Mouse (Mus musculus): ENCODE data around the gene Trim34b. TPM values are rescaled to one million over a fixed set of nuclear protein-coding genes. Genes with fewer than 3 reads are reported as not detected.
A peak's percentile ranks its signal among the peaks of the same experiment; 100 is the strongest.
"Not testable (repeated sequence)": the region's sequence is repeated elsewhere in the genome, so short reads cannot be mapped to it uniquely, and the experiment has no call there.

Trim34b gene
- total RNA-seq (2014; rRNA removed) (not detected in 2 replicates), polyA plus RNA-seq (2015; fragmentation: Nextera tagmentation; extraction: Ambion mirVana) (not detected in 2 replicates)

DNA sequence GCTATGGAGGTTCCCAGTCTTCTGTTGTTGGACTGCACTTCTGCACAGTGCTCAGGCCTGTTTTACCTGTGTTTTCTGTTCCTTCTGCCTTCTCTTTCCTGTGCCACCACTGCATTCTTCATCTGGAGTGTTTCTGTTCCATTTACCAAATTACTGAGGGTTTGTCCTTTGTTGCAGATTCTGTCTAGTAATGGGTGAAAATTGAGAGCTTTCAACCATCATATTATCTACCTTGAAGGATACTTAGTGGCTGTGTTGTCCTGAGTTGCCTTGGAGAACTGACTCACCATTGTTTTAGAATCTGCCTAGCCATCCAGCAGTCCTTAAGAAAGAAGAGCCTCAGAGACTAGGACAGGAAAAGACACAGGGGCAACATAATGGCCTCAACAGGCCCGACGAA is at the start of gene Trim34b:
Trim34b (plus strand) TSS at position 301 of the 400 bp plus-strand sequence.
- H3K4me3 ChIP-seq (ENCODE audit: low read depth, low read length); H3K27ac ChIP-seq (ENCODE audit: low read depth, low read length); H3K27me3 ChIP-seq (ENCODE audit: insufficient read depth, low read length); H3K4me2 ChIP-seq (ENCODE audit: low read depth); H3K9me3 ChIP-seq (ENCODE audit: low read length); H3K9ac ChIP-seq; H3K36me3 ChIP-seq (ENCODE audit: insufficient read depth); ATAC-seq; H3K4me1 ChIP-seq (ENCODE audit: insufficient read depth); DNase-seq: not testable (repeated sequence)
- WGBS, result 97% methylated on average over 2 of the region's 2 CpGs

- H3K36me3 ChIP-seq (ENCODE audit: insufficient read depth); DNase-seq; H3K9ac ChIP-seq; H3K4me1 ChIP-seq (ENCODE audit: insufficient read depth); H3K4me2 ChIP-seq (ENCODE audit: low read depth); H3K27ac ChIP-seq (ENCODE audit: low read depth, low read length); H3K4me3 ChIP-seq (ENCODE audit: low read depth, low read length); H3K9me3 ChIP-seq (ENCODE audit: low read length); H3K27me3 ChIP-seq (ENCODE audit: insufficient read depth, low read length): not testable (repeated sequence)
- peak; percentile 43 for ATAC-seq
- WGBS, result 42% methylated on average over 14 of the region's 14 CpGs
Observed at GRCm38 (mm10) chr7:104287576-104288443, 41.5 kb upstream of the Trim34b start, which contains the start of gene Trim5. Trim5 (minus strand) TSS chr7:104288094.

DNA sequence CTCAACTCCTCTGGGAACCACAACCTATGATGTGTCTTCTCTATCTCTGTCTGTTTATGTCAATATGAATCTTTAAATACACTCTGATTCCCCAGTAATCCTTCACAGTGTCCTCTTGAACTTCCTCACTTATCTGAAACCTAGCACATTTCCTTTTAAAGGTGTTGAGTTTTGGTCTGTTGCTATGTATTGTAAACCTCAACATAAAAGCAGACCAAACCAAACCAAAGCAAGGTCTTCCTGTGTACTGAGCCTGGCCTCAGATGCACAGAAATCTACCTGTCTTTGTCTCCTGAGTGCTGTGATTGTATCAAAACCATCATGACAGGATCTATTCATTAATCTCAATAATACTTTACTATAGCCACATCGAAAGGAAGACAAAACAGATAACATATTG is 38.6 kb upstream of the Trim34b start:
- no peak for TF ChIP-seq CTCF (IDR thresholded peaks at IDR 0.05; ENCODE audit: low read depth)
- Histone ChIP-seq H3K9ac (no peak overlapping the region), H3K9me3 (ENCODE audit: low read length) (no peaks in the 10 kb centered on the region), H3K4me3 (ENCODE audit: low read depth, low read length) (no peak overlapping the region), H3K27ac (ENCODE audit: low read depth, low read length) (no peak overlapping the region), H3K36me3 (ENCODE audit: insufficient read depth) (no peaks in the 10 kb centered on the region), H3K4me1 (ENCODE audit: insufficient read depth) (no peaks in the 10 kb centered on the region), H3K4me2 (ENCODE audit: low read depth) (no peak overlapping the region), H3K27me3 (ENCODE audit: insufficient read depth, low read length) (no peaks in the 10 kb centered on the region)
- 95% methylated on average over 1 of the region's 1 CpGs for WGBS
- no peak for DNase-seq
- no peak for ATAC-seq

DNA sequence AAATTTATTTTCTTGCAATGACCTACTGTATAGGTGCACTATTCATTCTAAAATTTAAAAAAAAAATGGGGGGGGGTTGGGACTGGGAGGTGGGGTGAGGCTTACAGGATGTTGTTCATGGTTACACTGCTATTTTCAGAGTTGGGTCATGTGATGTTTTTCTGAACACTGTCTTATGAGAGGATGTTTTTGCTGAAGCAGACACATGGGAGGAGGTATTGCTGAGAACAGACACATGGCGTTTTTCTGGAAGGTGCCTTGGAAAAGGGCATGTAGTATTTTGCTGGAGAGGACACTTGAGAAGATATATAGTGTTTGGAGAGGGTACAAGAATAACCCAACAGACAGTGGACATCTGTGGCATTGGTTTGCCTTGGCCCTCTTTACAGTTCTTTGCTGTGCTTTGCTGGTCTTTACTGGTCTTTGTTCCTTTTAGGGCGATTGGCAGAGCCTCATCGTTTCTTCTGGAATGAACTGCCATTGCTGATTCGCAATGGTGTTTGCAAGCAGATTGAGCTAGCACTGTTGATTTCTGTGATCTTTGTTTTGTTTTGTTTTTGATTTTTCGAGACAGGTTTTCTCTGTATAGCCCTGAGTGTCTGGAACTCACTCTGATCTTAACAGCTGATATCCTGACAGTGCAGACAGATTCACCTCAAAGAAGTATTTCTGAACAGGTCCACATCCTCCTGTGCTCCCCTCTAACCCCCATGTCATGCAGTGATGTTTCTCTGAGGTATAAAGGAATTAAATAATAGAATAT is 37.5 kb upstream of the Trim34b start:
- Histone ChIP-seq H3K4me2 (ENCODE audit: low read depth) (no peak overlapping the region), H3K27me3 (ENCODE audit: insufficient read depth, low read length) (no peaks in the 10 kb centered on the region), H3K4me1 (ENCODE audit: insufficient read depth) (no peaks in the 10 kb centered on the region), H3K27ac (ENCODE audit: low read depth, low read length) (no peak overlapping the region), H3K36me3 (ENCODE audit: insufficient read depth) (no peaks in the 10 kb centered on the region), H3K9ac (no peak overlapping the region), H3K9me3 (ENCODE audit: low read length) (no peaks in the 10 kb centered on the region), H3K4me3 (ENCODE audit: low read depth, low read length) (no peak overlapping the region)
- WGBS, result 80% methylated on average over 5 of the region's 5 CpGs
- ATAC-seq (no peak), DNase-seq (no peak)
- TF ChIP-seq CTCF (IDR thresholded peaks at IDR 0.05; ENCODE audit: low read depth), result no peak

GRCm38 (mm10) chr7:104314796-104315353 is 14.4 kb upstream of the Trim34b start:
- Histone ChIP-seq H3K9me3 (ENCODE audit: low read length) (no peaks in the 10 kb centered on the region), H3K4me2 (ENCODE audit: low read depth) (peak overlapping the region; percentile 18; the same call in 1 of the 2 replicates), H3K9ac (no peak overlapping the region), H3K27ac (ENCODE audit: low read depth, low read length) (no peak overlapping the region), H3K36me3 (ENCODE audit: insufficient read depth) (no peaks in the 10 kb centered on the region), H3K27me3 (ENCODE audit: insufficient read depth, low read length) (no peaks in the 10 kb centered on the region), H3K4me1 (ENCODE audit: insufficient read depth) (no peaks in the 10 kb centered on the region), H3K4me3 (ENCODE audit: low read depth, low read length) (peak overlapping the region; percentile 8; the same call in 1 of the 2 replicates)
- 14% methylated on average over 15 of the region's 15 CpGs for WGBS
- TF ChIP-seq CTCF (IDR thresholded peaks at IDR 0.05; ENCODE audit: low read depth), result no peak
- peak; percentile 34; the same call in 1 of the 2 replicates for ATAC-seq
- DNase-seq, result no peak

- Histone ChIP-seq H3K4me2 (ENCODE audit: low read depth) (peak within 1 kb of the TSS; percentile 18; the same call in 1 of the 2 replicates), H3K4me3 (ENCODE audit: low read depth, low read length) (peak within 1 kb of the TSS; percentile 8; the same call in 1 of the 2 replicates)
- H3K27ac ChIP-seq (ENCODE audit: low read depth, low read length); H3K9ac ChIP-seq; H3K27me3 ChIP-seq (ENCODE audit: insufficient read depth, low read length); DNase-seq; H3K36me3 ChIP-seq (ENCODE audit: insufficient read depth); H3K4me1 ChIP-seq (ENCODE audit: insufficient read depth); H3K9me3 ChIP-seq (ENCODE audit: low read length): not testable (repeated sequence)
- ATAC-seq, result peak; percentile 67
- 31% methylated on average over 4 of the region's 4 CpGs for WGBS
Observed at GRCm38 (mm10) chr7:104315369-104316080, 13.7 kb upstream of the Trim34b start, which contains the start of gene Trim12a. Trim12a (minus strand) TSS chr7:104315466.

Measured in forebrain, postnatal 0 days (tissue).